Mouse (Mus musculus) heart, postnatal 4 days (tissue): ENCODE results near the gene Mapk11. TPM values are rescaled to one million over a fixed set of nuclear protein-coding genes. Genes with fewer than 3 reads are reported as not detected.

Experiments
- DNase-seq: peaks from one replicate; pipeline ENCODE4 v3.0.0; 2021
- total RNA-seq, 2 experiments: library from RNA; stranded (reverse); gene quantifications; 2 replicates each; pipeline ENCODE4 v1.2.3; 2021

The Mapk11 gene
- 1 to 10 TPM; 4.1 to 5.4 TPM for total RNA-seq

GRCm38 (mm10) chr15:89149271-89150040, at the start of gene Mapk11:
TSS of gene Mapk11 (minus strand) at chr15:89149628.
- peak; percentile 46 for DNase-seq

- DNase-seq, result no peak
Observed at GRCm38 (mm10) chr15:89197056-89197455, 47.6 kb upstream of the Mapk11 start.

- peak; percentile 98 for DNase-seq
Observed at GRCm38 (mm10) chr15:89196313-89196706, 46.9 kb upstream of the Mapk11 start, which contains the start of gene Dennd6b. TSS of gene Dennd6b (minus strand) at chr15:89196496.

GRCm38 (mm10) chr15:89195690-89196312, 46.4 kb upstream of the Mapk11 start:
- DNase-seq, result peak; percentile 94

- no peak for DNase-seq
Observed at GRCm38 (mm10) chr15:89195261-89195681, 45.8 kb upstream of the Mapk11 start.

- no peak for DNase-seq
Observed at GRCm38 (mm10) chr15:89184937-89185227, 35.5 kb upstream of the Mapk11 start.

- no peak for DNase-seq
Observed at GRCm38 (mm10) chr15:89184141-89184936, 34.9 kb upstream of the Mapk11 start.

- DNase-seq, result no peak
Observed at GRCm38 (mm10) chr15:89182842-89183241, 33.4 kb upstream of the Mapk11 start.

GRCm38 (mm10) chr15:89182328-89182741, 32.9 kb upstream of the Mapk11 start:
- peak; percentile 76 for DNase-seq

GRCm38 (mm10) chr15:89181561-89182270, 32.3 kb upstream of the Mapk11 start:
- DNase-seq, result peak; percentile 20

- DNase-seq, result peak; percentile 82
Observed at GRCm38 (mm10) chr15:89180571-89181229, 31.3 kb upstream of the Mapk11 start, which contains the start of gene Plxnb2. TSS of gene Plxnb2 (minus strand) at chr15:89180788.

GRCm38 (mm10) chr15:89180081-89180541, 30.7 kb upstream of the Mapk11 start:
- DNase-seq, result peak; percentile 50

- no peak for DNase-seq
Observed at GRCm38 (mm10) chr15:89179630-89179964, 30.2 kb upstream of the Mapk11 start.

- DNase-seq, result peak; percentile 84
Observed at GRCm38 (mm10) chr15:89178954-89179629, 29.7 kb upstream of the Mapk11 start.

GRCm38 (mm10) chr15:89178260-89178860, 28.9 kb upstream of the Mapk11 start:
- DNase-seq, result no peak

GRCm38 (mm10) chr15:89177576-89178259, 28.3 kb upstream of the Mapk11 start:
- DNase-seq, result no peak

- DNase-seq, result peak; percentile 96
Observed at GRCm38 (mm10) chr15:89177121-89177520, 27.7 kb upstream of the Mapk11 start.

GRCm38 (mm10) chr15:89175411-89176155, 26.2 kb upstream of the Mapk11 start:
- DNase-seq, result no peak

GRCm38 (mm10) chr15:89174889-89175339, 25.5 kb upstream of the Mapk11 start:
- no peak for DNase-seq

- DNase-seq, result peak; percentile 69
Observed at GRCm38 (mm10) chr15:89173906-89174214, 24.4 kb upstream of the Mapk11 start.
